In the genomic region with DNA sequence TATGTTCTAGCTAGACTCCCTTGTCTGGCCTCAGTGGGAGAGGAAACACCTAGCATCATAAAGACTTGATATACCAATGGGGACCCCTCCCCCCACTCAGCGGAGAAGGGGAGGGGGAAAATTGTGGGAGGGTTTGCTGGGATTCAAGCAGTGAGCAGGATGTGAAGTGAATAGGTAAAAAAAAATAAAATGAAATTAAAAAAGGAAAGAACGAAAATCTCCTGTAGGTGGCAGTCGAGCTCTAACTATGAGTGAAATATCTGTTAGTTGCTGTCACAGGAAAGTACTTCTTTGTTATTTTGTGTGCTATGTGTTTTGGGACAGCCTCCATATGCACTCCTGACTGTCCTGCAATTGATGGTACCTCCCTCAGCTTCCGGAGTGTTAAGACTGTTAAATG, we compare ENCODE assay signal across 9 mouse cellular contexts.
DNase-seq lines count a peak whose midpoint lies in the region; ATAC-seq and TF ChIP-seq lines count a peak whose summit lies in the region.
"Had no signal": no experiment of that assay in that cellular context is flagged by ENCODE, and none has a peak within 500 bp of the region (broad histone marks: within the 10 kb centered on the region; RNA-seq: fewer than 3 reads in every experiment).

No protein-coding gene starts in this region.

- H3K9ac ChIP-seq in lung, postnatal 0 days (replicated peaks; ENCODE audit: low read depth), result no peak overlapping the region
- no peak overlapping the region for H3K9ac ChIP-seq in hindbrain, embryonic 16.5 days (ENCODE audit: low read depth, low read length)
- H3K9ac ChIP-seq in neural tube, embryonic 12.5 days, result no peak overlapping the region
- H3K9ac ChIP-seq: liver, embryonic 13.5 days had no signal

- H3K4me1 ChIP-seq in cerebellum, adult 2 months (ENCODE audit: control insufficient read depth, insufficient read depth, low read length), result no peaks in the 10 kb centered on the region
- H3K4me1 ChIP-seq in lung, postnatal 0 days (ENCODE audit: insufficient read depth, low read depth, low read length), result no peaks in the 10 kb centered on the region
- H3K4me1 ChIP-seq in hindbrain, embryonic 16.5 days (ENCODE audit: control insufficient read depth, insufficient read depth, low read depth, low read length), result no peaks in the 10 kb centered on the region
- H3K4me1 ChIP-seq in neural tube, embryonic 12.5 days, result no peaks in the 10 kb centered on the region
- H3K4me1 ChIP-seq: liver, embryonic 13.5 days had no signal

- DNase-seq in cerebellum, adult 2 months, result peak in 1 of 2 experiments; percentile 1
- peak; percentile 66 for DNase-seq in lung, postnatal 0 days (ENCODE audit: low spot score)
- no peak for DNase-seq in lung, postnatal 4 days
- DNase-seq in heart, adult 9 months (ENCODE audit: low spot score in 2 of 2), result no peak
- no peak for DNase-seq in c-Kit-positive CD71-positive TER-119-positive erythroid progenitor cells, embryonic 14.5 days (ENCODE audit: low spot score)
- DNase-seq: liver, embryonic 13.5 days had no signal

- TF ChIP-seq EP300 in lung, postnatal 0 days (IDR thresholded peaks at IDR 0.05), result no peak

- H3K36me3 ChIP-seq in lung, postnatal 0 days (ENCODE audit: insufficient read depth, low read length), result no peaks in the 10 kb centered on the region
- H3K36me3 ChIP-seq in hindbrain, embryonic 16.5 days (ENCODE audit: control insufficient read depth, insufficient read depth, low read length), result no peaks in the 10 kb centered on the region
- H3K36me3 ChIP-seq in neural tube, embryonic 12.5 days, result no peaks in the 10 kb centered on the region
- H3K36me3 ChIP-seq: liver, embryonic 13.5 days had no signal

- no peaks in the 10 kb centered on the region for H3K27me3 ChIP-seq in cerebellum, adult 2 months (ENCODE audit: control insufficient read depth, insufficient read depth, low read length)
- H3K27me3 ChIP-seq in lung, postnatal 0 days (replicated peaks; ENCODE audit: insufficient read depth, low read length), result no peaks in the 10 kb centered on the region
- no peaks in the 10 kb centered on the region for H3K27me3 ChIP-seq in hindbrain, embryonic 16.5 days (replicated peaks; ENCODE audit: control insufficient read depth, insufficient read depth, low read length)
- no peaks in the 10 kb centered on the region for H3K27me3 ChIP-seq in neural tube, embryonic 12.5 days (replicated peaks)
- H3K27me3 ChIP-seq: liver, embryonic 13.5 days had no signal

- no peaks in the 10 kb centered on the region for H3K9me3 ChIP-seq in lung, postnatal 0 days (ENCODE audit: low read length)
- no peaks in the 10 kb centered on the region for H3K9me3 ChIP-seq in hindbrain, embryonic 16.5 days (ENCODE audit: control insufficient read depth, low read length)
- H3K9me3 ChIP-seq in neural tube, embryonic 12.5 days, result no peaks in the 10 kb centered on the region
- H3K9me3 ChIP-seq: liver, embryonic 13.5 days had no signal

- TF ChIP-seq CTCF in cerebellum, adult 2 months (IDR thresholded peaks at IDR 0.05; ENCODE audit: borderline replicate concordance, insufficient read depth, low read depth, low read length), result peak; percentile 38; the same call in 1 of the 2 replicates
- peak; percentile 55 for TF ChIP-seq CTCF in lung, postnatal 0 days (IDR thresholded peaks at IDR 0.05)

- ATAC-seq in cerebellum, adult (ENCODE audit: insufficient number of reproducible peaks, low FRiP score, low TSS enrichment), result no peak
- ATAC-seq in lung, postnatal 0 days, result no peak
- peak; percentile 27; the same call in 1 of the 2 replicates for ATAC-seq in hindbrain, embryonic 16.5 days
- ATAC-seq in neural tube, embryonic 12.5 days (ENCODE audit: low FRiP score, low read depth), result peak; percentile 68; the same call in 1 of the 2 replicates

- H3K4me3 ChIP-seq in cerebellum, adult 2 months (replicated peaks; ENCODE audit: insufficient read depth, low read depth, low read length), result no peak overlapping the region
- no peak overlapping the region for H3K4me3 ChIP-seq in lung, postnatal 0 days (ENCODE audit: low read depth, low read length)
- H3K4me3 ChIP-seq in hindbrain, embryonic 16.5 days (ENCODE audit: low read length), result no peak overlapping the region
- H3K4me3 ChIP-seq in neural tube, embryonic 12.5 days, result no peak overlapping the region
- H3K4me3 ChIP-seq: liver, embryonic 13.5 days had no signal

- 11% methylated on average over 4 of the region's 4 CpGs for WGBS in cerebellum, adult 2 months
- WGBS in lung, postnatal 0 days, result 12% methylated on average over 4 of the region's 4 CpGs
- 14% methylated on average over 4 of the region's 4 CpGs for WGBS in hindbrain, embryonic 16.5 days
- 32% methylated on average over 4 of the region's 4 CpGs for WGBS in neural tube, embryonic 12.5 days

- no peak overlapping the region for H3K27ac ChIP-seq in cerebellum, adult 2 months (ENCODE audit: insufficient read depth, low read length)
- H3K27ac ChIP-seq in lung, postnatal 0 days (ENCODE audit: low read length), result no peak overlapping the region
- H3K27ac ChIP-seq in hindbrain, embryonic 16.5 days (ENCODE audit: low read depth, low read length), result no peak overlapping the region
- H3K27ac ChIP-seq in neural tube, embryonic 12.5 days, result no peak overlapping the region
- H3K27ac ChIP-seq: liver, embryonic 13.5 days had no signal

- H3K4me2 ChIP-seq in lung, postnatal 0 days (replicated peaks; ENCODE audit: low read depth, low read length), result no peak overlapping the region
- no peak overlapping the region for H3K4me2 ChIP-seq in hindbrain, embryonic 16.5 days (ENCODE audit: low read length)
- H3K4me2 ChIP-seq in neural tube, embryonic 12.5 days (replicated peaks), result no peak overlapping the region
- H3K4me2 ChIP-seq: liver, embryonic 13.5 days had no signal

- no peak for TF ChIP-seq POLR2A in cerebellum, adult 2 months (IDR thresholded peaks at IDR 0.05; ENCODE audit: borderline replicate concordance, insufficient read depth, low read length)

Comparison
In these comparisons a context has a peak if more than half of its experiments do, and no peak if none do; other contexts are left out.
1. ATAC-seq: peak in hindbrain, embryonic 16.5 days (single experiment) and neural tube, embryonic 12.5 days (single experiment); none in cerebellum, adult (single experiment) and lung, postnatal 0 days (single experiment).